7 mouse cellular contexts compared by ENCODE assay signal in the genomic region with DNA sequence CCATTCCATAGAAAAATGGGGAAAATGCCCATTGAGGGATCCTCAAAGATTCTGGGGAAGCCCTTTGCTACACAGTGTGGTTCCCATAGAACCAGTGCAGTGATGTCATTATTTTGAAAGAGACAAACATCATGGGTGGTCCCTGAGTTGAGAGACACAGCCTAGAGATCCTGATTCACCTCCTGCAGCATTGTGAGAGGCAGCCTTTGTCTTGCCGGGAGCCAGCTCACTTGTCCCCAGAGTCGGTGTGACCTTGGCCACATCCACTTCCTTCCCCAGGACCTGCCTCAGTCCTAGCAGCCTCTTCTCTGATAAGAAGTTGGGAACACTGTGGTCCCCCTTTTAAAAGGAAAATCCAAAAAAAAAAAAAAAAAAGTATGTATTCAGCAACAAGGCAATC. TPM values are rescaled to one million over a fixed set of nuclear protein-coding genes. Genes with fewer than 3 reads are reported as not detected.
A peak's percentile ranks its signal among the peaks of the same experiment; 100 is the strongest.
DNase-seq lines count a peak whose midpoint lies in the region; ATAC-seq lines count a peak whose summit lies in the region.

No protein-coding gene starts in this region.

- peaks cover 7% of the 10 kb centered on the region; the same call in 1 of the 2 replicates for H3K36me3 ChIP-seq in kidney, embryonic 14.5 days (ENCODE audit: control insufficient read depth, insufficient read depth, low read length)
- peaks cover 14% of the 10 kb centered on the region for H3K36me3 ChIP-seq in heart, embryonic 12.5 days
- H3K36me3 ChIP-seq in liver, embryonic 15.5 days (replicated peaks) = peaks cover 14% of the 10 kb centered on the region

- 70% methylated on average over 2 of the region's 2 CpGs for WGBS in kidney, embryonic 14.5 days
- WGBS in heart, embryonic 12.5 days = 20% methylated on average over 2 of the region's 2 CpGs
- 10% methylated on average over 2 of the region's 2 CpGs for WGBS in liver, embryonic 15.5 days (ENCODE audit: insufficient replicate concordance)

- H3K4me3 ChIP-seq in kidney, embryonic 14.5 days (ENCODE audit: low read length) = no peak overlapping the region
- no peak overlapping the region for H3K4me3 ChIP-seq in heart, embryonic 12.5 days
- no peak overlapping the region for H3K4me3 ChIP-seq in liver, embryonic 15.5 days (replicated peaks)

- no peak for ATAC-seq in kidney, embryonic 14.5 days (ENCODE audit: low FRiP score, low TSS enrichment)
- peak; percentile 58; the same call in 1 of the 2 replicates for ATAC-seq in heart, embryonic 12.5 days (ENCODE audit: insufficient number of reproducible peaks, low FRiP score)
- no peak for ATAC-seq in liver, embryonic 15.5 days (ENCODE audit: insufficient read depth)

- peak; percentile 27 for DNase-seq in kidney, adult 9 months
- DNase-seq in adrenal gland, postnatal 36 days = peak; percentile 33 to 51
- DNase-seq in layer of hippocampus, postnatal 10 days (ENCODE audit: low spot score in 2 of 2) = no peak
- no peak for DNase-seq in cerebellum, adult 11 months

- no peaks in the 10 kb centered on the region for H3K27me3 ChIP-seq in kidney, embryonic 14.5 days (ENCODE audit: control insufficient read depth, insufficient read depth, low read length)
- no peaks in the 10 kb centered on the region for H3K27me3 ChIP-seq in heart, embryonic 12.5 days (replicated peaks)
- H3K27me3 ChIP-seq in liver, embryonic 15.5 days = no peaks in the 10 kb centered on the region

- no peak overlapping the region for H3K9ac ChIP-seq in kidney, embryonic 14.5 days (ENCODE audit: low read depth, low read length)
- H3K9ac ChIP-seq in heart, embryonic 12.5 days = no peak overlapping the region
- no peak overlapping the region for H3K9ac ChIP-seq in liver, embryonic 15.5 days

- H3K9me3 ChIP-seq in kidney, embryonic 14.5 days (ENCODE audit: control insufficient read depth, low read length) = no peaks in the 10 kb centered on the region
- no peaks in the 10 kb centered on the region for H3K9me3 ChIP-seq in heart, embryonic 12.5 days (replicated peaks)
- no peaks in the 10 kb centered on the region for H3K9me3 ChIP-seq in liver, embryonic 15.5 days (replicated peaks)

- H3K4me1 ChIP-seq in kidney, embryonic 14.5 days (ENCODE audit: control insufficient read depth, insufficient read depth, low read length) = 0 out of 2 replicates have a peak, but pooled peaks cover 4% of the 10 kb centered on the region
- peaks cover 35% of the 10 kb centered on the region for H3K4me1 ChIP-seq in heart, embryonic 12.5 days (replicated peaks)
- peaks cover 15% of the 10 kb centered on the region for H3K4me1 ChIP-seq in liver, embryonic 15.5 days (replicated peaks)

- no peak overlapping the region for H3K4me2 ChIP-seq in kidney, embryonic 14.5 days (replicated peaks; ENCODE audit: low read depth, low read length)
- H3K4me2 ChIP-seq in heart, embryonic 12.5 days = no peak overlapping the region
- H3K4me2 ChIP-seq in liver, embryonic 15.5 days = no peak overlapping the region

- H3K27ac ChIP-seq in kidney, embryonic 14.5 days (ENCODE audit: low read depth, low read length) = no peak overlapping the region
- peak overlapping the region; percentile 24; the same call in 1 of the 2 replicates for H3K27ac ChIP-seq in heart, embryonic 12.5 days (ENCODE audit: poor library complexity, severe bottlenecking)
- H3K27ac ChIP-seq in liver, embryonic 15.5 days (replicated peaks) = 0 out of 2 replicates have a peak overlapping the region, but pooled peaks have one; percentile 55

RNA-seq across cellular contexts. Expression of a gene that starts 36.3 kb away (rescaled TPM):
- 6.7 and 9.2 TPM in 2 replicates for polyA plus RNA-seq in kidney, embryonic 14.5 days (2014; fragmentation: Nextera tagmentation; extraction: Ambion mirVana)
- total RNA-seq in adrenal gland, postnatal 36 days (2021) = 10 to 100 TPM in 1 of 2 experiments, 1 to 10 TPM in 1; 8.6 to 15.8 TPM
- polyA plus RNA-seq in heart, embryonic 12.5 days (2016; fragmentation: Nextera tagmentation; extraction: Ambion mirVana) = 9.9 and 10.3 TPM in 2 replicates
- 7.1 and 8.1 TPM in 2 replicates for polyA plus RNA-seq in liver, embryonic 15.5 days (2015; fragmentation: Nextera tagmentation; extraction: Ambion mirVana)
- total RNA-seq in layer of hippocampus, postnatal 10 days (2021) = 1 to 10 TPM; 3.5 to 3.8 TPM

Comparison
In these comparisons a context has a peak if more than half of its experiments do, and no peak if none do; other contexts are left out.
1. DNase-seq: peak in kidney, adult 9 months (single experiment) and adrenal gland, postnatal 36 days (2 of 2); none in layer of hippocampus, postnatal 10 days (0 of 2) and cerebellum, adult 11 months (single experiment).